Mouse (Mus musculus) bone marrow, adult 2 months (tissue): ENCODE results near the gene Rpa1.

ENCODE experiments used
- CTCF ChIP-seq: fragments of 200-500 bp; IDR thresholded peaks from 2 replicates; pipeline ENCODE4 v1.5.1; 2011; ENCODE audit warnings: low read length, control low read depth; ENCODE audit not compliant: control insufficient read depth, insufficient read depth
- POLR2A ChIP-seq: fragments of 200-500 bp; IDR thresholded peaks from 2 replicates; pipeline ENCODE4 v1.6.1; 2011; ENCODE audit warnings: low read depth, mild to moderate bottlenecking, control low read depth, low read length, borderline replicate concordance; ENCODE audit not compliant: control insufficient read depth

GRCm38 (mm10) chr11:75278115-75278514 is 70.0 kb downstream of the Rpa1 start:
- TF ChIP-seq POLR2A, result no peak
- TF ChIP-seq CTCF, result no peak
